In the genomic region with DNA sequence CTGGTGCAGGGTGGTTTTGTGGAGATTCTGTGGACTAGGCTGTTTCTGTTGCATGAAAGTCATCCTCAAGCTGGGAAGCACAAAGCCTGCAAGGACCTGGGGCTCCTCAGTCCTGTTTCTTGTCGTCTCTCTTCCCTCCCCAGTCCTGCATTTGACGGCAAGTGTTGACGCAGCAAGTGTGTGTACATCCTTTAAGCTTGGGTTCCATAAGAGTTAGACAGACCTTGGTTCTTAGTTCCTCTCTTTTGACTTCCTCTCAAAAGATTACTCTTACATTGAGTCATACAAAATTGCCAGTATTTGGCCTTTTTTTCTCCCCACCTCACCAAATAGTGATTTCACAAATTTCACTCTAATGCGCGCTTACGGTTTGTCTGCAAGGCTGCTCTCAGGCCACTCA, we compare ENCODE assay signal across 21 mouse cellular contexts. TPM values are rescaled to one million over a fixed set of nuclear protein-coding genes. Genes with fewer than 3 reads are reported as not detected.
DNase-seq lines count a peak whose midpoint lies in the region; ATAC-seq and TF ChIP-seq lines count a peak whose summit lies in the region.
"Had no signal": no experiment of that assay in that cellular context is flagged by ENCODE, and none has a peak within 500 bp of the region (broad histone marks: within the 10 kb centered on the region; RNA-seq: fewer than 3 reads in every experiment).

No protein-coding gene starts in this region.

- TF ChIP-seq EP300 in liver, postnatal 0 days (IDR thresholded peaks at IDR 0.05; ENCODE audit: low read depth) = no peak

- no peak overlapping the region for H3K4me3 ChIP-seq in liver, postnatal 0 days (ENCODE audit: low read depth, low read length)
- H3K4me3 ChIP-seq in forebrain, embryonic 15.5 days = no peak overlapping the region
- H3K4me3 ChIP-seq: embryonic facial prominence, embryonic 10.5 days; embryonic facial prominence, embryonic 13.5 days; erythroblast, embryonic 14.5 days; forebrain, embryonic 12.5 days; hindbrain, embryonic 12.5 days; hindbrain, embryonic 15.5 days had no signal

- ATAC-seq in liver, postnatal 0 days = peak; percentile 50; the same call in 1 of the 2 replicates
- peak; percentile 45 for ATAC-seq in common myeloid progenitor, adult 5-6 weeks (replicated peaks; ENCODE audit: low read depth, poor library complexity, severe bottlenecking)
- ATAC-seq in megakaryocyte, adult 5-6 weeks (ENCODE audit: poor library complexity, severe bottlenecking) = peak; percentile 54
- ATAC-seq in forebrain, embryonic 15.5 days (replicated peaks) = no peak
- ATAC-seq: forebrain, embryonic 16.5 days; Patski had no signal

- no peak overlapping the region for H3K9ac ChIP-seq in liver, postnatal 0 days (replicated peaks)
- no peak overlapping the region for H3K9ac ChIP-seq in forebrain, embryonic 15.5 days (replicated peaks)
- H3K9ac ChIP-seq: embryonic facial prominence, embryonic 13.5 days; forebrain, embryonic 12.5 days; hindbrain, embryonic 12.5 days; hindbrain, embryonic 15.5 days had no signal

- TF ChIP-seq CTCF in liver, postnatal 0 days (IDR thresholded peaks at IDR 0.05; ENCODE audit: low read depth) = no peak

- H3K27ac ChIP-seq in liver, postnatal 0 days (ENCODE audit: low read depth) = no peak overlapping the region
- H3K27ac ChIP-seq in forebrain, embryonic 15.5 days (replicated peaks) = no peak overlapping the region
- H3K27ac ChIP-seq: embryonic facial prominence, embryonic 10.5 days; embryonic facial prominence, embryonic 13.5 days; forebrain, embryonic 12.5 days; hindbrain, embryonic 12.5 days; hindbrain, embryonic 15.5 days had no signal

- H3K9me3 ChIP-seq in liver, postnatal 0 days (ENCODE audit: low read length) = no peaks in the 10 kb centered on the region
- no peaks in the 10 kb centered on the region for H3K9me3 ChIP-seq in forebrain, embryonic 15.5 days
- H3K9me3 ChIP-seq: embryonic facial prominence, embryonic 10.5 days; embryonic facial prominence, embryonic 13.5 days; forebrain, embryonic 12.5 days; hindbrain, embryonic 12.5 days; hindbrain, embryonic 15.5 days had no signal

- H3K27me3 ChIP-seq in liver, postnatal 0 days (ENCODE audit: insufficient read depth, low read length) = no peaks in the 10 kb centered on the region
- H3K27me3 ChIP-seq in forebrain, embryonic 15.5 days = no peaks in the 10 kb centered on the region
- H3K27me3 ChIP-seq: CH12.LX; embryonic facial prominence, embryonic 13.5 days; forebrain, embryonic 12.5 days; hindbrain, embryonic 12.5 days; hindbrain, embryonic 15.5 days; Patski had no signal

- H3K36me3 ChIP-seq in liver, postnatal 0 days (replicated peaks; ENCODE audit: insufficient read depth, low read length) = 0 out of 2 replicates have a peak, but pooled peaks cover 6% of the 10 kb centered on the region
- no peaks in the 10 kb centered on the region for H3K36me3 ChIP-seq in forebrain, embryonic 15.5 days
- H3K36me3 ChIP-seq: forebrain, embryonic 12.5 days; G1E; hindbrain, embryonic 12.5 days; hindbrain, embryonic 15.5 days had no signal

- no peaks in the 10 kb centered on the region for H3K4me1 ChIP-seq in liver, postnatal 0 days (ENCODE audit: insufficient read depth)
- no peaks in the 10 kb centered on the region for H3K4me1 ChIP-seq in forebrain, embryonic 15.5 days
- H3K4me1 ChIP-seq: hindbrain, embryonic 12.5 days; hindbrain, embryonic 15.5 days had no signal

- no peak for DNase-seq in liver, postnatal 0 days
- no peak for DNase-seq in liver
- no peak for DNase-seq in kidney, adult 18-20 months
- DNase-seq: cerebellum, adult 11 months; cerebellum, adult 2 months; cerebellum, adult 9-11 months had no signal

- WGBS in liver, postnatal 0 days (ENCODE audit: insufficient replicate concordance) = 81% methylated on average over 6 of the region's 6 CpGs
- 92% methylated on average over 6 of the region's 6 CpGs for WGBS in forebrain, embryonic 15.5 days

- H3K4me2 ChIP-seq in liver, postnatal 0 days (ENCODE audit: low read depth, low read length) = no peak overlapping the region
- no peak overlapping the region for H3K4me2 ChIP-seq in forebrain, embryonic 15.5 days (replicated peaks)
- H3K4me2 ChIP-seq: embryonic facial prominence, embryonic 13.5 days; forebrain, embryonic 12.5 days; heart, embryonic 11.5 days; hindbrain, embryonic 12.5 days; hindbrain, embryonic 15.5 days had no signal

RNA-seq across cellular contexts. Expression of gene Nid2, which starts 26.3 kb away (rescaled TPM):
- 4.9 and 5.9 TPM in 2 replicates for polyA plus RNA-seq in liver, postnatal 0 days (2015; fragmentation: Nextera tagmentation; extraction: Ambion mirVana)
- total RNA-seq in common myeloid progenitor, adult 5-6 weeks (2017) = 0.82 and 1.2 TPM in 2 replicates
- total RNA-seq in megakaryocyte, adult 5-6 weeks (2015) = 0.27 and 0.34 TPM in 2 replicates
- 0.45 and 2.2 TPM in 2 replicates for total RNA-seq in megakaryocyte, adult 5-6 weeks (2017)
- polyA plus RNA-seq in forebrain, embryonic 15.5 days (2015; fragmentation: Nextera tagmentation; extraction: Ambion mirVana) = 22.2 and 29.9 TPM in 2 replicates
- total RNA-seq: hematopoietic stem cell, adult 5-6 weeks had no signal

RNA-seq across cellular contexts. Expression of gene Rtraf, which starts 46.3 kb away (rescaled TPM):
- 100 and 106 TPM in 2 replicates for polyA plus RNA-seq in liver, postnatal 0 days (2015; fragmentation: Nextera tagmentation; extraction: Ambion mirVana)
- total RNA-seq in common myeloid progenitor, adult 5-6 weeks (2017) = 194 and 230 TPM in 2 replicates
- total RNA-seq in megakaryocyte, adult 5-6 weeks (2015) = 128 and 137 TPM in 2 replicates
- 102 and 108 TPM in 2 replicates for total RNA-seq in megakaryocyte, adult 5-6 weeks (2017)
- polyA plus RNA-seq in forebrain, embryonic 15.5 days (2015; fragmentation: Nextera tagmentation; extraction: Ambion mirVana) = 188 and 190 TPM in 2 replicates
